Comparison of ENCODE assay signal across 20 mouse cellular contexts in the genomic region with DNA sequence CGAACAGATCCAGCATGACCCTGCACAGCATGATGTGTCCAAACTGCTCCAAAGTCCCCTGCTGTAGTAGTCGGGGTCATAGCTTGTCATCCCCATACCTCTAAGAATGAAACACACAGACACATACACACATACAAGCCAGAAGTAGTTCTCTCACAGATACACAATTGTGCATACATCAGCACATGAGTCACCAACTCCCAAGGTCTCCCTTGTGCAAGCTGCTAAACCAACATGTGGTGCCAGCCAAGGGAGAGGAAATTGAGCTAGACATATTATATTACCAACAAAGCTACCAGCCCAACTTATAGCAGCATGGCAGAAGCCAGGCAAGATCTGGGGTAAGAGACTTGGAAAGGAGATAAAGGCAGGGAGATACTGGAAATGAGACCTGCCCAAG.
DNase-seq lines count a peak whose midpoint lies in the region; ATAC-seq lines count a peak whose summit lies in the region.
"Had no signal": no experiment of that assay in that cellular context is flagged by ENCODE, and none has a peak within 500 bp of the region (broad histone marks: within the 10 kb centered on the region; RNA-seq: fewer than 3 reads in every experiment).

No protein-coding gene starts in this region.

- ATAC-seq in hindbrain, embryonic 11.5 days (ENCODE audit: low FRiP score), result no peak
- ATAC-seq: forebrain, embryonic 16.5 days; hindbrain, embryonic 16.5 days; inflammation-experienced regulatory T-cells, adult 6 months; intestine, postnatal 0 days had no signal

- H3K27ac ChIP-seq in hindbrain, embryonic 11.5 days (ENCODE audit: low read depth, low read length), result no peak overlapping the region
- H3K27ac ChIP-seq: embryonic facial prominence, embryonic 12.5 days; forebrain, embryonic 12.5 days; heart, embryonic 13.5 days; hindbrain, embryonic 12.5 days had no signal

- no peaks in the 10 kb centered on the region for H3K9me3 ChIP-seq in hindbrain, embryonic 11.5 days (ENCODE audit: control insufficient read depth, low read length)
- H3K9me3 ChIP-seq: embryonic facial prominence, embryonic 12.5 days; forebrain, embryonic 12.5 days; heart, embryonic 13.5 days; hindbrain, embryonic 12.5 days had no signal

- peak; percentile 62 for DNase-seq in adrenal gland, adult 2 months
- no peak for DNase-seq in adrenal gland, postnatal 4 days (ENCODE audit: low spot score in 2 of 2)
- DNase-seq in adrenal gland, adult 8-10 months, result peak; percentile 35
- DNase-seq in adrenal gland, postnatal 36 days, result peak; percentile 41 to 62
- DNase-seq in left cerebral cortex, adult 8-10 months (ENCODE audit: low spot score in 2 of 2), result no peak
- no peak for DNase-seq in hindbrain, embryonic 11.5 days (ENCODE audit: low spot score)
- no peak for DNase-seq in layer of hippocampus, adult 9-10 months (ENCODE audit: low spot score)
- DNase-seq: cerebellum, adult 11 months; cerebellum, adult 8-10 months; cerebellum, postnatal 14 days; gastrocnemius, postnatal 10 days; heart, postnatal 36 days had no signal

- H3K4me3 ChIP-seq in hindbrain, embryonic 11.5 days (ENCODE audit: low read depth, low read length), result no peak overlapping the region
- H3K4me3 ChIP-seq: embryonic facial prominence, embryonic 12.5 days; forebrain, embryonic 12.5 days; heart, embryonic 13.5 days; hindbrain, embryonic 12.5 days had no signal

- H3K36me3 ChIP-seq in hindbrain, embryonic 11.5 days (ENCODE audit: control insufficient read depth, insufficient read depth, low read length), result no peaks in the 10 kb centered on the region
- H3K36me3 ChIP-seq: embryonic facial prominence, embryonic 12.5 days; forebrain, embryonic 12.5 days; heart, embryonic 13.5 days; hindbrain, embryonic 12.5 days had no signal

- 90% methylated on average over 2 of the region's 2 CpGs for WGBS in hindbrain, embryonic 11.5 days

- H3K4me2 ChIP-seq in hindbrain, embryonic 11.5 days (replicated peaks; ENCODE audit: low read depth, low read length), result no peak overlapping the region
- H3K4me2 ChIP-seq: embryonic facial prominence, embryonic 12.5 days; forebrain, embryonic 12.5 days; heart, embryonic 13.5 days; hindbrain, embryonic 12.5 days had no signal

- H3K4me1 ChIP-seq in hindbrain, embryonic 11.5 days (replicated peaks; ENCODE audit: control insufficient read depth, insufficient read depth, low read length), result no peaks in the 10 kb centered on the region
- H3K4me1 ChIP-seq: embryonic facial prominence, embryonic 12.5 days had no signal

- H3K9ac ChIP-seq in hindbrain, embryonic 11.5 days (ENCODE audit: low read depth, low read length), result no peak overlapping the region
- H3K9ac ChIP-seq: embryonic facial prominence, embryonic 12.5 days; forebrain, embryonic 12.5 days; heart, embryonic 13.5 days; hindbrain, embryonic 12.5 days had no signal

- no peaks in the 10 kb centered on the region for H3K27me3 ChIP-seq in hindbrain, embryonic 11.5 days (ENCODE audit: control insufficient read depth, insufficient read depth, low read length)
- H3K27me3 ChIP-seq: embryonic facial prominence, embryonic 12.5 days; forebrain, embryonic 12.5 days; hindbrain, embryonic 12.5 days had no signal

Comparison
In these comparisons a context has a peak if more than half of its experiments do, and no peak if none do; other contexts are left out.
1. DNase-seq: peak in adrenal gland, adult 2 months (single experiment), adrenal gland, adult 8-10 months (single experiment) and adrenal gland, postnatal 36 days (2 of 2); none in adrenal gland, postnatal 4 days (0 of 2), left cerebral cortex, adult 8-10 months (0 of 2), hindbrain, embryonic 11.5 days (single experiment) and layer of hippocampus, adult 9-10 months (single experiment).